Mouse (Mus musculus) spleen, adult 12 weeks (tissue): Measurements from ENCODE around the gene Kctd20.

ENCODE experiments used
- DNase-seq: peaks from one replicate; pipeline ENCODE4 v3.0.0; 2022; ENCODE audit warnings: low spot score

Gene Kctd20

DNA sequence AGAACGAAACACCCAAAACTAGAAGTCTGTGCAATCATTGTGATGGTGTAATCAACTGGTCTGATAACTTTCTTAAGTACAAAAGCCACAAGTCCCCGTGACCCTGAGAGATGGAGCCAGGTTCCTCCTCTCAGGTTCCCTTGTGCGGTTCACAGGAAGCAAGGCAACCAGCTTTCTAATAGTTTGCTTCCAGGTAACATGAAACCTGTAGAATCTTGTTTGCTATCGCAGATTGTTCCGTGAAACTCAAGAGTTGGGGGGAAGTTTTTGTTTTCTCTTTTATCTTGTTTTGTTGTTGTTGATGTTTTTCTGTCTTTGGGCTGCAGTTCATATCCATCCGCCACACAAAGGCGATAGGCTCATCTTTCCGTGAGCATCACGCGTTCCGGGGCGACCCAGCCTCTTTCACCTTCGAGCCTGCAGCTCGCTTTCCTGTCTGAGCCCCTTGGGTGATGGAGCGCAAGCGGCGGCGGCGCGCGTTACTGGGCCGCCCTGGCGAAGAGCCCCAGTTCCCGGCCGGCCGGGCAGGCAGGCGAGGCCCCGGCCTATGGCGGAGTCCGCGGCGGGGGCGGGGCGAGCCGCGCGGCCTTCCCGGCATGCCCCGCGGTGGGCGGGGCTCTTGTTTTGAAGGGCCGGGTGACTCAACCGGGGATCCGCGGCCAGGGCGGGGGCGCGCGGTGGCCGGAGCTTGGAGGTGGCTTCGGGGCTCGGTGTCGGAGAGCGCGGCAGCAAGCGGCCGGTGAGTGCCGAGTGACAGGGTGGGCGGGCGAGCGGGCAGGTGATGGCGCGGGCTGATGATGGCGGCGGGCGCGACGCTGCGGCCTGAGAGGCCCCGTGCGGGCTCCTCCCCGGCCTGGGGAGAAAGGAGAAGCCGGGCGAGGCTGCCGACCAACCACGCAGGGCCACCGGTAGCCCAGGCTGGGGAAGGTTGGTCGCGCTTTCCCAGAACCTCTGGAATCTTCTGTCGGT is at the start of gene Kctd20:
TSS of gene Kctd20 (plus strand) at position 120 of the 969 bp plus-strand sequence.
- peak; percentile 98 for DNase-seq

DNA sequence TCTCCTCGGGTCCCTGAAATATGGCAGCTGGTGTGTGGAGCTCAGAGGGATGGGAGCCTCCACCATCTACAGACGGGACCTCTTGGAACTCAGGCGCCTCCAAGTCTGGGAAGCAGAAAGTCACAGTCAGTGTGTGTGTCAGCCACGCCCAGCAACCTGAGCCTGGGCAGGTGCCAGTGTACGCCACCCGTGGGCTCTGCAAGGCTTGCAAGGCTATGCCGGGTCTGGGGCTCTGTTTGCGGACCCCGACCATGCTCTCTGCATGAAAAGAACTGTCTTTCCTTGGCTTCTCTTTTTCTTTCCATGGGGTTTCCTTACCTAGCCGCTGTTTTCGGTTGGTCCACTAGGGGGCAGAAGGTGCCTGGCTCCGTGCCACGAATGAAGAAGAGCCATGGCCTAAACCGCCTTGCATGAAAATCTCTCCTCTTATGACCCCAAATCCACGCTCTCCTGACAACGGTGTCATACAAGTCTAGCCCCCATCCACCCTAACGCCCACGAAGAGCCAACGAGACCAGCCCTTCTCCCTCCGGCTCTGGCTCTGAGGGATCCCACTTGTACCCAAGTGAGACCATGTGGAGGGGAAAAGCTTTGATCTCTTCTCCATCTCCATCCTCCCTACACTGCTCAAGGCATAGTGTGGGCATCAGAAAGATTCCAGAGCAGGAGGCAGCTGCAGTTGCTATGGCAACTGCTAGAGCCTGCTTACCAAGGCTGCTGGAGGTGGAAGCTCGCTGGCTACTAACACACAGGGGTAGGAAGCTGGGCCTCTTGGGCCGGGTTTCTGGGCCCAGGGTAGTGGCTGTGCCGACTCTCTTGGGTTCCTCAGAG is 47.0 kb upstream of the Kctd20 start:
- DNase-seq = peak; percentile 60

GRCm38 (mm10) chr17:28905377-28905916 is 46.3 kb upstream of the Kctd20 start:
- DNase-seq = no peak

- DNase-seq = no peak
Measured at GRCm38 (mm10) chr17:28907959-28908358, 43.8 kb upstream of the Kctd20 start.

DNA sequence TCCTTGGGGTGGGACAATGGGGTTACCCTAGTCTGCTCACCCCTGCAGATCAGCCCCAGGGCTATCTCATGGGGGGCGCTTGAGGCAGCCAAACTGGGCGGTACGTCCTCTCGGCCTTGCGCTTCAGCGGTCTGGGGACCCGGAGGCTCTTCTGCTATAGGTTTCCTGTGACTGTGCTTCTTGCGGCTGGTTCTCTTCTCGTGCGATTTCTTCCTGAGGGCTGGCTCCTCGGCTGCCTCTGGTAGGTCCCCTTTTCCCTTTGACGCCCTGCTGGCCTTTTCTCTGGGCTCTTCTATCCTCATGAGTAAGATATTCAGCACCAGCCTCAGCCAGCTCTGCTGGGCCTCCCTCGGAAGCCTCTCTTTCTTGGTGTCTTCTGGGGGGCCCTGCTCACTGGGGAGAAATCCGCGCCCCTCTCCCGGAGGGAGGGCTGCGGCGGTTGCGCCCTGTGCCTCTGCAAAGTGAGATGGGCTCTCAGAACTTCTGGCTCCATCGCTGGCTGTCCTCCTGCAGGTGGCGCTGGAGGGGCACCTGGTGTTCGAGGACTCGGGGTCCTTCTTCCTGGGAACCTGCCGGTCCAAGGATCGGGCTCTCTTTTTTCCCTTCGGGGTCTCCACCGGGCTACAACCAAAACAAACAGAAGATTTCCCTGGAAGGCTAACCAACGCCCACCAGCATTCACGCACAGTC is 42.4 kb upstream of the Kctd20 start:
- DNase-seq = no peak

- DNase-seq = no peak
Measured at GRCm38 (mm10) chr17:28910139-28910538, 41.6 kb upstream of the Kctd20 start.

- no peak for DNase-seq
Measured at GRCm38 (mm10) chr17:28913200-28913599, 38.5 kb upstream of the Kctd20 start.

DNA sequence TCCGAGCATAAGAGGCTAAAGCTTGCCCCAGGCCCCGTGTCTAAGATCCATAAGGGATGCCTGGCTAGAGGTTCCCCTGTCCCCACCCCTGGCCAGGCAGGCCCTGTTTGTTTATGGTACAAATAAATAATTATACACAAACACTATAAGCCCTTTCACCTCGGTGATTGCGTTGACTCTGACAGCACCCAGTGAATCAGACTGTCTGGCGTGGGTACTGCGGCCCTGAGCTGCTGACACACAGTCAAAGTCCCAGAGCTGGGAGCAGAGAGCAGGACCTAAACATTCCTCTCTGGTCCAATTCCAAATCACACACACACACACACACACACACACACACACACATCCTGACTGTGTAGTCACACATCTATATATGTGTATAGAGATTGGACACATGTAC is 37.8 kb upstream of the Kctd20 start:
- no peak for DNase-seq

GRCm38 (mm10) chr17:28915060-28915628 is 36.6 kb upstream of the Kctd20 start, which contains the start of gene 4930539E08Rik:
TSS of gene 4930539E08Rik (minus strand) at chr17:28915324.
- DNase-seq = no peak

- no peak for DNase-seq
Measured at GRCm38 (mm10) chr17:28916520-28916919, 35.2 kb upstream of the Kctd20 start.

- DNase-seq = no peak
Measured at GRCm38 (mm10) chr17:28921086-28921485, 30.7 kb upstream of the Kctd20 start.

DNA sequence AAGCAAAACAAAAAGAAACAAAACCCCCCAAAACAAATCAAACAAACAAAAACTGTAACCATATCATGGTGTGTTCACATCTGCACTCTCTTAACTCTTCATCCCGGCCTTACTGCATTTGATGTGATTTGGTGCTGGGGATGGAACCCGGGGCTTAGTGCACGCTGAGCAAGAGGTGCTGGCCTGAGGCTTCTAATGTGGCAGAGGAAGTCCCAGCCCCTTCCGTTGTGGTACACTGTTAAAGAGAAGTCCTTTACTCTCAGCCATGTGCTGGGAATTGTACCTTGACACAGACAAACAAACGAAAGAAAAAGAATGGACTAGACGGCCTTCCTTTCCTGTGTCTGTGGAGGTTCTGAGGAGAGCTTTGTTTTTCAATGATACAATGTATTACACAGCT is 29.7 kb upstream of the Kctd20 start:
- DNase-seq = no peak

- DNase-seq = no peak
Measured at GRCm38 (mm10) chr17:28924957-28925595, 26.7 kb upstream of the Kctd20 start.

DNA sequence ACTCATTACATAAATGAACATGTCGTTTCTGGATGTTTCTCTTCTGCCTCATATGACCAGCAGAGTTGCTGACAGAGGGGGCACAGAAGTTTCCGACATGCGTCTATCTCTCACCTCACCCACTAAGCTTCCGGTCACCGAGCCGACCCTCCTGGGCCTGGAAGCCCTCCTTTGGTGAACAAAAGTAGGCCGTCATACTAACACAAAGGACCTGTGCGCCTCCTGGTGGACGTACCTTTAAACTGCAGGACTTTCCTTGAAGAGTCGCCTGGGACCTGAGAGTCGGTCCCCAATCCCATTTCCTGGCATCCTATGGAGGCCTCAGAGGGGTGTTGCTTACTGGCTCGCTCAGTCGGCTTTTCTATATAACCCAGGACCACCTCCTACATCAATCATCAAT is 25.4 kb upstream of the Kctd20 start:
- peak; percentile 63 for DNase-seq

GRCm38 (mm10) chr17:28926866-28927635 is 24.7 kb upstream of the Kctd20 start:
- DNase-seq = peak; percentile 59

DNA sequence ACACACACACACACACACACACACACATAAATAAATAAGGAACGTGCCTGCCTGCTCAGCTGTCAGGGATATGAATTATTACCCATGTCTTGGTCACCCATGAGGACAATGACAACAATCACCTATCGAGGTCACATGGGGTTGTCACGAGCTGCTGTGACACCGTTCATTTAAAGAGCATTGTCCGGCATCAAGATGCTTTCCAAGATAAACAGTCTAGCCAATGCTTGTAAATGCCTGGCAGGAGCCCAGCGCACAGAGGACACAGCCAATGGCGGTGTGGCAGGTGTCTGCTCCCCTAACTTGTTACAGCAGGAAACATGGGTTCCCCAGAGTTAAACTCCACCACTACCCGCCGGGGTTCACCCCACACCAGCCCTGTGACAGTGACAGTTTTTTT is 23.7 kb upstream of the Kctd20 start:
- DNase-seq = no peak

- no peak for DNase-seq
Measured at GRCm38 (mm10) chr17:28929369-28929768, 22.4 kb upstream of the Kctd20 start.

DNA sequence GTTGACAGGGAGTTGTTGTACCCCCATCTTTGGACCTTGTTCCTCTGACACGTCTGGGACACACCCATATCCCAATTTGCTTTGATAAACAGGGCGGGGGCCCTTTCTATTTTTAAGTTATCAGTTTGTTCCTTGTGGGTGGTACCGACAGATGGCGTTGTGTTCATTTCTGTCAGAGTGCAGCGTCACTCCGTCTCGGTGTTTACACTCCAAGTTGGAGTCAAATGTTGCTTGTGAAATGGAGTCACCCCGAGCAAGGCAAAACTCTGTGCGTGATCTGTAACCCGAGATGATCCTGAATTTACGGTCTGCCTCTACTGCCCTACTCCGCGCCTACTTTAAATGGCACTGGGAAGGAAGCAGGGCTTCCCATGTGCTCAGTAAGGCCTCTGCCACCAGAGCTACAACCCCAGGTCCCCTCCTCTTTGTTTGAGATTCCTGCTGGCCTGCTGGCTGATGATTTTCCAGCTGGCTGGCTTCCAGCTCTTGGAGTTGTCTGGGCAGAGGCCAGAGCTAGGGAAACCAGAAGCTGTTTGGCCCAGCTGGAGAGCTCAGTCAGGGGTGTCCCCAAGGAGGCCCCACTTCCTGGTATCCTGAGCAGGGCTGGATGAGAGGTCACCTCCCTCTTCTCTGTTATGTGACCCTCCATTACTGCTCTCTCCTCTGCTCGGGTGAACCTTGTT is 21.2 kb upstream of the Kctd20 start:
- DNase-seq = peak; percentile 66

DNA sequence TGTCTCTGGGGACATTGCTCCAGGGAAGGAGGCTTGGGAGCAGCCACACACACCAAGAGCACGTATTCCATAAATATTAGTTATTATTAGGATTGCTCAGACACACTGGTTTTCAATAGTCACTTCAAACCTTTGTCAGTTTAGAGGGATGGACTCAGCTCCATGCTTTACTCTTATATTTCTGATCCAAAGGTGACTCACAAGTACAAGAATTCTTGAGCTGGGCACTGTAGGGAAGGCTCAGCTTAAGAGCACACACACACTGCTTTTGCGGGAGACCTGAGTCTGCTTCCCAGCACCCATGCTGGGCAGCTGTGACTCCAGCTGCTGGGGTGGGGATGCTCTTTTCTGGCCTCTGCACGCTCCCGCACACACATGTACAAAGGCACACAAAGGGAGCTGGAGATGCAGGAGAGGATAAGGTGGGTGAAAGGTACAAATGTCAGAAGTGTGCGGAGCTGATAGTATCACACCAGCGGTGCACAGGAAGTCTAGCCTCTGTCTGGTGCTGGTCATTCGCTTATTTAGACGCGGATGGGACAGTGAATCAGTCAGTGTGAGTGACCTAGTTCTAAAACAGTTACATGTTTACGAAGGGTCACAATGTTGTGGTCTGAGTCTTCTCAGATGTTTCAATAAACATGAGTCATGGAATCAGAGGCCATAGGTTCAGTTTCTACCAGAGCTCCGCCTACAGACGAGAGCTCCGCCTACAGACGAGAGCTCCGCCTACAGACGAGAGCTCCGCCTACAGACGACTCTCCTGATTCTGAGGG is 20.1 kb upstream of the Kctd20 start:
- no peak for DNase-seq
